Mouse (Mus musculus) colon, adult 2 months (tissue): ENCODE results near the gene Myh2. TPM values are rescaled to one million over a fixed set of nuclear protein-coding genes. Genes with fewer than 3 reads are reported as not detected.

Experiments used
- polyA plus RNA-seq: library from polyadenylated mRNA; depleted of rRNA; stranded (reverse); fragments of >200 nt; gene quantifications from 2 replicates; pipeline ENCODE4 v1.2.3, GENCODE M21; 2012; rRNA removed

Gene Myh2
- polyA plus RNA-seq, result 0.09 and 0.24 TPM in 2 replicates

GRCm38 (mm10) chr11:67170727-67171126 is at the start of gene Myh2:
Gene Myh2, plus strand, starts transcription at chr11:67171027.

GRCm38 (mm10) chr11:67199752-67200151 is 28.9 kb downstream of the Myh2 start, which contains the start of gene Myh1:
Gene Myh1, plus strand, starts transcription at chr11:67200052.

DNA sequence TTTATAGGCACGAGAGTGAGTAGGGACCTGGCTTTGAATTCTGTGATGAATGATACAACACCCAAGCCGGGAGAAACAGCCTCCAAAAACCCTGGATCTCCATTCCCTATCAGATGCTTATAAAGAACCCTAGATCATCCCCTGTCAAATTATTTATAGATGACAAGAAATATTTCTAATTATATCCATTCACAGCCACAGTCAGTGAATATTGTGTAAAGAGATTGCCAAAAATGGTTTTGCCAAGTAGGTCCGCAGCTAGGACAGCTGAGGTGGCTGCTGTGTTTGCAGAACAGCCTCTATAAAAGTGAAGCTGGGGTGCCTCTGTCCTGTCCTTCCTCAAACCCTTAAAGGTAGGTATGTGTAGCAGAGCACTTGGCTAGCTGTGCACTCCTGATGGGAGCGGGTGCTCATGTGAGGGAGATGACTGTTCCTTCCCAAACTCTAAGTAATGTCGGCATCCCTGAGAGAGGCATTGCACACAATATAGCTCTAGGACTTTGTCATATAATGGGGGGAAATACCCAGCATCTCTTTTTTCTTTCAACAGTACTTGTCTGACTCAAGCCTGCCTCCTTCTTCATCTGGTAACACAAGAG is 66.8 kb downstream of the Myh2 start, which contains the start of gene Myh4:
Myh4 (plus strand) TSS at position 549 of the 599 bp plus-strand sequence.

Other genes with a start within 250 kb of the Myh2 start
- 81.8 and 86.0 TPM in 2 replicates for gene Tmem238l, start 214.4 kb upstream of the Myh2 start, polyA plus RNA-seq
- gene Tmem220, start 145.9 kb upstream of the Myh2 start, polyA plus RNA-seq, result 2.8 and 4.1 TPM in 2 replicates
- gene Adprm, start 118.4 kb upstream of the Myh2 start, polyA plus RNA-seq, result 7.2 and 8.4 TPM in 2 replicates
- gene Sco1, start 118.4 kb upstream of the Myh2 start, polyA plus RNA-seq, result 9.7 and 11.0 TPM in 2 replicates
- 0.01 and 0.06 TPM in 2 replicates for gene Myh3, start 92.7 kb upstream of the Myh2 start, polyA plus RNA-seq
- not detected in 2 replicates for gene Myh1, start 29.0 kb downstream of the Myh2 start, polyA plus RNA-seq
- not detected in 2 replicates for gene Myh4, start 67.0 kb downstream of the Myh2 start, polyA plus RNA-seq
- not detected in 2 replicates for gene Myh8, start 106.1 kb downstream of the Myh2 start, polyA plus RNA-seq
- gene Myh13, start 150.6 kb downstream of the Myh2 start, polyA plus RNA-seq, result not detected in 2 replicates